ENCODE assay signal across 19 mouse cellular contexts in genomic region chr6:114291396-114291795, GRCm38 (mm10). TPM values are rescaled to one million over a fixed set of nuclear protein-coding genes. Genes with fewer than 3 reads are reported as not detected.
DNase-seq lines count a peak whose midpoint lies in the region; ATAC-seq and TF ChIP-seq lines count a peak whose summit lies in the region.
"Had no signal": no experiment of that assay in that cellular context is flagged by ENCODE, and none has a peak within 500 bp of the region (broad histone marks: within the 10 kb centered on the region; RNA-seq: fewer than 3 reads in every experiment).

No protein-coding gene starts in this region.

- H3K4me1 ChIP-seq in cortical plate, adult 2 months (ENCODE audit: control insufficient read depth, insufficient read depth, low read length) = peaks cover 8% of the 10 kb centered on the region; the same call in 1 of the 2 replicates
- peaks cover 67% of the 10 kb centered on the region for H3K4me1 ChIP-seq in hindbrain, embryonic 12.5 days
- peaks cover 91% of the 10 kb centered on the region for H3K4me1 ChIP-seq in midbrain, embryonic 15.5 days
- H3K4me1 ChIP-seq: embryonic facial prominence, embryonic 12.5 days; heart, embryonic 15.5 days; limb, embryonic 15.5 days had no signal

- no peak overlapping the region for H3K4me2 ChIP-seq in hindbrain, embryonic 12.5 days (replicated peaks)
- H3K4me2 ChIP-seq in midbrain, embryonic 15.5 days = peak overlapping the region; percentile 40; the same call in 1 of the 2 replicates
- H3K4me2 ChIP-seq: embryonic facial prominence, embryonic 12.5 days; heart, embryonic 15.5 days; limb, embryonic 15.5 days; lung, embryonic 14.5 days had no signal

- H3K36me3 ChIP-seq in hindbrain, embryonic 12.5 days = no peaks in the 10 kb centered on the region
- no peaks in the 10 kb centered on the region for H3K36me3 ChIP-seq in midbrain, embryonic 15.5 days (replicated peaks)
- H3K36me3 ChIP-seq: embryonic facial prominence, embryonic 12.5 days; heart, embryonic 15.5 days; limb, embryonic 15.5 days had no signal

- 0 out of 2 replicates have a peak overlapping the region, but pooled peaks have one; percentile 33 for H3K9ac ChIP-seq in hindbrain, embryonic 12.5 days
- no peak overlapping the region for H3K9ac ChIP-seq in midbrain, embryonic 15.5 days
- H3K9ac ChIP-seq: embryonic facial prominence, embryonic 12.5 days; heart, embryonic 15.5 days; limb, embryonic 15.5 days; lung, embryonic 14.5 days had no signal

- H3K27ac ChIP-seq in layer of hippocampus, adult 2 months = peak overlapping the region; percentile 91
- H3K27ac ChIP-seq in cortical plate, adult 2 months (ENCODE audit: insufficient read depth, low read length) = peak overlapping the region; percentile 43; the same call in 1 of the 2 replicates
- peak overlapping the region; percentile 88 for H3K27ac ChIP-seq in hindbrain, embryonic 12.5 days
- H3K27ac ChIP-seq in midbrain, embryonic 15.5 days = peak overlapping the region; percentile 89
- H3K27ac ChIP-seq: embryonic facial prominence, embryonic 12.5 days; heart, embryonic 15.5 days; limb, embryonic 15.5 days; stomach, postnatal 0 days had no signal

- no peak for DNase-seq in layer of hippocampus, adult 2 months (ENCODE audit: low spot score in 2 of 2)
- DNase-seq in layer of hippocampus, adult 11-12 months (ENCODE audit: low spot score) = no peak
- no peak for DNase-seq in thymus, postnatal 0 days (ENCODE audit: low spot score)
- no peak for DNase-seq in adrenal gland, adult (ENCODE audit: inconsistent age in 2 of 2, low spot score in 1 of 2)
- DNase-seq: cerebellum, adult 11 months; heart, adult 11 months; kidney, adult 8-10 months; kidney, postnatal 4 days; lung, embryonic 14.5 days had no signal

- ATAC-seq in hindbrain, embryonic 12.5 days (ENCODE audit: low FRiP score) = no peak
- ATAC-seq in midbrain, embryonic 15.5 days (replicated peaks) = no peak
- no peak for ATAC-seq in granulocyte monocyte progenitor cell, adult 5-6 weeks (replicated peaks; ENCODE audit: poor library complexity, severe bottlenecking)
- ATAC-seq: activated CD4-positive, CD25-positive, alpha-beta regulatory T cell, adult 4 months had no signal

- WGBS in hindbrain, embryonic 12.5 days = 60% methylated on average over 5 of the region's 5 CpGs
- 40% methylated on average over 5 of the region's 5 CpGs for WGBS in midbrain, embryonic 15.5 days

- TF ChIP-seq POLR2A in cortical plate, adult 2 months (IDR thresholded peaks at IDR 0.05; ENCODE audit: extremely low read depth, insufficient read depth, low read length) = no peak

- no peaks in the 10 kb centered on the region for H3K9me3 ChIP-seq in hindbrain, embryonic 12.5 days (replicated peaks)
- no peaks in the 10 kb centered on the region for H3K9me3 ChIP-seq in midbrain, embryonic 15.5 days
- H3K9me3 ChIP-seq: embryonic facial prominence, embryonic 12.5 days; heart, embryonic 15.5 days; limb, embryonic 15.5 days had no signal

- no peak overlapping the region for H3K4me3 ChIP-seq in layer of hippocampus, adult 2 months
- no peak overlapping the region for H3K4me3 ChIP-seq in cortical plate, adult 2 months (ENCODE audit: insufficient read depth, low read length)
- H3K4me3 ChIP-seq in hindbrain, embryonic 12.5 days = no peak overlapping the region
- no peak overlapping the region for H3K4me3 ChIP-seq in midbrain, embryonic 15.5 days
- H3K4me3 ChIP-seq: embryonic facial prominence, embryonic 12.5 days; heart, embryonic 15.5 days; limb, embryonic 15.5 days had no signal

- H3K27me3 ChIP-seq in hindbrain, embryonic 12.5 days = peaks cover 6% of the 10 kb centered on the region
- no peaks in the 10 kb centered on the region for H3K27me3 ChIP-seq in midbrain, embryonic 15.5 days (replicated peaks)

- TF ChIP-seq CTCF in layer of hippocampus, adult 2 months (conservative IDR thresholded peaks at IDR 0.05) = no peak
- TF ChIP-seq CTCF in cortical plate, adult 2 months (IDR thresholded peaks at IDR 0.05; ENCODE audit: extremely low read depth, insufficient read depth, low read length) = no peak

RNA-seq across cellular contexts. Expression of gene Slc6a1, which starts 9.0 kb away (rescaled TPM):
- 100 to 1,000 TPM; 282 to 286 TPM for total RNA-seq in layer of hippocampus, adult 2 months (2021)
- 363 and 392 TPM in 2 replicates for polyA plus RNA-seq in cortical plate, adult 2 months (2012; rRNA removed)
- polyA plus RNA-seq in hindbrain, embryonic 12.5 days (2016; fragmentation: Nextera tagmentation; extraction: Ambion mirVana) = 47.1 and 47.6 TPM in 2 replicates
- polyA plus RNA-seq in midbrain, embryonic 15.5 days (2015; fragmentation: Nextera tagmentation; extraction: Ambion mirVana) = 145 and 155 TPM in 2 replicates
- 0.08 and 0.10 TPM in 2 replicates for polyA plus RNA-seq in thymus, postnatal 0 days (2015; fragmentation: Nextera tagmentation; extraction: Ambion mirVana)
- not detected in 2 replicates for total RNA-seq in granulocyte monocyte progenitor cell, adult 5-6 weeks (2014; fragmentation: Nextera tagmentation)
- not detected in 2 replicates for total RNA-seq in granulocyte monocyte progenitor cell, adult 5-6 weeks (2017)
- total RNA-seq: megakaryocyte progenitor cell, adult 5-6 weeks had no signal
- polyA plus RNA-seq: lung, embryonic 14.5 days; stomach, postnatal 0 days had no signal

Comparison
In these comparisons a context has a peak if more than half of its experiments do, and no peak if none do; other contexts are left out.
1. RNA of gene Slc6a1, which starts 9.0 kb away (polyA plus RNA-seq): 363 to 392 TPM in cortical plate, adult 2 months, 145 to 155 TPM in midbrain, embryonic 15.5 days and 47.1 to 47.6 TPM in hindbrain, embryonic 12.5 days; 0.08 to 0.10 TPM in thymus, postnatal 0 days; every median in the first group is over 10 times any median in the second.
2. Peak in every context shown above with its lines, with median percentiles within 50 percentile points of each other: H3K27ac ChIP-seq.